Mouse (Mus musculus): ENCODE measurements at regions not wholly inside any gene's neighbourhood (a gene's known extent, or its start where the extent isn't known, plus 50 kb on each side); places are given as distances from the start of the nearest gene placed in this dataset.
A peak's percentile ranks its signal among the peaks of the same experiment; 100 is the strongest.

DNA sequence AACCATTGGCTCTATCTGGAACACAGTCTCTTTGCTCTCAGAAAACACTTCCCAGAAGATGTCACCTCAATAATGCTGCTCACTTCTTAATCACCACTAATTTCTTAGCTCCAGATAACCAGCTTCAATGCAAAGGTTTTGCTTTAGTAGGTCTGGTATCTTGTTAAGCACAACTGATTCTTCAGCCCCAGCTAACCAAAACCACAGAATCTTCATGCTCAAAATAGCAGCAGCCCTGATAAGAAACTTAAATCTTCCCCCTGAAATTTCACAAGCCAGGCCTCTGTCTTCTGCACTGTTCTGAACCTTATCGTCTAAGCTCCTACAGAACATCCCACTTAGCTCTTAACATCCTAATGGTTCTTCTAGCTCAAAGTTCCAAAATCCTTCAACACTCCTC, 813.8 kb downstream of the Slitrk6 start:
- no peak overlapping the region for H3K4me3 ChIP-seq
- no peak overlapping the region for H3K27ac ChIP-seq
- DNase-seq (ENCODE audit: extremely low spot score, low spot score) = no peak
- no peaks in the 10 kb centered on the region for H3K9me3 ChIP-seq
- WGBS = 90% methylated on average over 1 of the region's 1 CpGs
- H3K27me3 ChIP-seq (ENCODE audit: poor library complexity, severe bottlenecking) = no peaks in the 10 kb centered on the region
- H3K4me1 ChIP-seq = no peaks in the 10 kb centered on the region
- H3K36me3 ChIP-seq (replicated peaks) = no peaks in the 10 kb centered on the region

DNA sequence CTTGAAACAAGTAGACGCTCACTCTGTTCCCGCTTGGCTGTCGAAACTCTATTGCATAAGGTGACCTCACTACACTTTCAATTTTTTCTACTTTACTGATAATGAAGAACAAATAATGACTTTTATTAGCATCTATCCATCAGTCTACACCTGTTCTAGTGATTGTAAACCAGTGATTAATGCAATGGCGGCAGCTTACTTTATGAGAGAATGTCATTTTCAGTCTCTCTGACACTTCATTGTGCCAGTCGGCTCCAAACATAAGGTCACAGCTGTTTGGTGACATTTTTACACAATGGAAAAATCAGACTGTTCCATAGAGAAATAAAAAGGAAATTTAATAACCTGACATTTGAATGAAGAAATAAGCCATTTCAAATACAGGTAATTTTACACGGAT, 817.5 kb downstream of the Slitrk6 start:
- H3K9me3 ChIP-seq = no peaks in the 10 kb centered on the region
- WGBS = 93% methylated on average over 6 of the region's 6 CpGs
- no peak for DNase-seq (ENCODE audit: extremely low spot score, low spot score)
- H3K27me3 ChIP-seq (ENCODE audit: poor library complexity, severe bottlenecking) = no peaks in the 10 kb centered on the region
- H3K4me3 ChIP-seq = no peak overlapping the region
- H3K27ac ChIP-seq = no peak overlapping the region
- no peaks in the 10 kb centered on the region for H3K36me3 ChIP-seq (replicated peaks)
- no peaks in the 10 kb centered on the region for H3K4me1 ChIP-seq

DNA sequence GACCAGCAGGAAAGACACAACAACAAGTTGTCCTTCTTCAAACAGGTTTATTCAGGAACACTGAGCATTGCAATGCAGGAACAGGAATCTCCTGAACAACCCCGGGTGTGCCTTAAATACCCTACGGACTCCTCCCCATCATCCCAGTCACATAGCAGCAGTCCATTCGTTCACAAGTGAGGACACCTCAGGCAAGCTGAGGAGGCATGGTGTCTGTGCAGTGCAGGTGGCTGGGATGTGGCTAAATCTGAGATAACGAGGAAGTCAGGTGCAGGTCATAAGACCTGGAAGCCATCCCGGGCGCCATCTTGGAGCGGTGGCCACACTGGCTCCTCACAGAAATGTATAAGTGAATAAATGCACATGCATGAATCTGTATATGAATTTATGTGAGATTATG, 826.0 kb downstream of the Slitrk6 start:
- Histone ChIP-seq H3K27me3 (ENCODE audit: poor library complexity, severe bottlenecking) (no peaks in the 10 kb centered on the region), H3K27ac (no peak overlapping the region), H3K4me3 (no peak overlapping the region), H3K4me1 (no peaks in the 10 kb centered on the region), H3K36me3 (replicated peaks) (no peaks in the 10 kb centered on the region), H3K9me3 (no peaks in the 10 kb centered on the region)
- DNase-seq (ENCODE audit: extremely low spot score, low spot score) = no peak
- WGBS = 94% methylated on average over 7 of the region's 7 CpGs

DNA sequence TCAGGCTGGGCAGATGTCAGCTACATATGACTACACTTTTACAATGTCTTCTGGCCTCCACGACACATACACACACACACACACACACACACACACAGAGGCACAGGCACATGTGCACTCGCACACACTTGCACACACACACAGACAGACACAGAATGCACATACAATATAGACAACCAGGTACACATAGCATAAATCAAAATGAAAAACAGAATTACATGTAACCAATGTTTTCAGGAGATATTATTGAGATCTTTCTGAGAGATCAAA, 863.1 kb downstream of the Slitrk6 start:
- H3K27me3 ChIP-seq (ENCODE audit: poor library complexity, severe bottlenecking) = no peaks in the 10 kb centered on the region
- H3K9me3 ChIP-seq = no peaks in the 10 kb centered on the region
- H3K4me3 ChIP-seq = no peak overlapping the region
- 83% methylated on average over 2 of the region's 2 CpGs for WGBS
- no peaks in the 10 kb centered on the region for H3K36me3 ChIP-seq (replicated peaks)
- H3K4me1 ChIP-seq = no peaks in the 10 kb centered on the region
- no peak overlapping the region for H3K27ac ChIP-seq
- DNase-seq (ENCODE audit: extremely low spot score, low spot score) = no peak

DNA sequence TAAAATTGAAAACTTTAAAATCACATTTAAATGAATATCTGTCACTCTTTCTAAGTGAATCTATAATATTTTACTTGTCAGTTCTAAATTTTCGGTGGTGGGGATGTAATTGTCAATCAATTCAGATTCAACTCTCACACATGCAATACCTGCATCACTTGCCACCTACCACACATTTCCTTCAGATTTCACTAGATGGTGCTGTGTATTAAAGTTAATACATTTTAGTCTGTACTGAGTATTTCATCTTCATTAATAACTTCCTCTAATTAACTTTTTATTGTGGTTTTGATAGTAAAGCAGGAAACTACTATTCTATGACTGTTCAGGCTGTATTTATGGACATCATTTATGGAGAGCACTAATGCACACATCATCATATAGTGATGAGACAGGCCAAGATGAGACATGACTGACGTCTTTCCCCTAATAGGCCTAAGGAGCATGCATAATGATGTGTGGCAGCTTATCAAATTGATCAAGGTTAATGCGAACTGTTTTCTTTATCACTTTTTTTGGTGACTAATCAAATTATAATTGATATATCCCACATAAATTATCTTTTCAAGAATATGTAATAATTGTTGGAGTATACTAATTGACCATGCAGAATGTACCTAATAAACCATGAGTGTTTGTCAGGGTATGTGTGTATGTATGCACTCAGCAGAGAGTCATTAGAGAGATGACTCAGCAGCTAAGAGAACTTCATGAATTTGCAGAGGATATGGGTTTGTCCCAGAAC, 863.6 kb downstream of the Slitrk6 start:
- no peak for DNase-seq (ENCODE audit: extremely low spot score, low spot score)
- Histone ChIP-seq H3K27me3 (ENCODE audit: poor library complexity, severe bottlenecking) (no peaks in the 10 kb centered on the region), H3K4me1 (no peaks in the 10 kb centered on the region), H3K36me3 (replicated peaks) (no peaks in the 10 kb centered on the region), H3K9me3 (no peaks in the 10 kb centered on the region), H3K4me3 (no peak overlapping the region), H3K27ac (no peak overlapping the region)
- 91% methylated on average over 3 of the region's 3 CpGs for WGBS

DNA sequence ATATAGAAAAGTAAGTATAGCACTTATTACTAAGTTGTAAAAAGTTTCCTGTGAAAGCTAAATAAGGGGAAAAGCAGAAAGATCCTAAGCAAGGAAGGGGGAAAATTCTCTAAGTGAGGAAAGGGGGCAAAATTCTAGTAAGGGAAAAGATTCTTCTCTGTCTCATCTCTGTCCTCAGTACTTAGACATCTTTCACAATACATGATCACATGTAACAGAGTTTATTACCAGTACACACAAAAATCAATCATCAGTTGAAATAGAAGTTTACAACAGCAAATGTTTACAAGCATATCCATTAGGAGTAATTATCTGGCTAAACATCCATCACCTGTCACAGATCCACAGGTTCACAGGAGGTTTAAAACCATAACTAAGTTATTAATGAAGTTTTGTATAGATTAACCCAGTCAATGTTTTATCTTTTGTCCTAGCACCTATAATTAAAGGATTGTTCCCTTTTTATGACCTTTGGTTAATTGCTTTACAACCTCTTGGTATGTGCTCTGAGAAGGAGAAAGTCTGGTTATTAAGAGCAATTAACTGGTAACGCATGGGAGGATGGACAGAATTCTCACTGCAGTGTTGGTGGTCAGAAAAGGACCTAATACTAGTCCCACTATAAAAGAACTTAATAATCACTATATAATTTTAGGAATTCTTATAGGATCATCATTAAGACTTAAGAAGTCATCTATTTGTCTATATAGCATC, 877.8 kb downstream of the Slitrk6 start:
- Histone ChIP-seq H3K27ac (no peak overlapping the region), H3K9me3 (no peaks in the 10 kb centered on the region), H3K27me3 (ENCODE audit: poor library complexity, severe bottlenecking) (no peaks in the 10 kb centered on the region), H3K36me3 (replicated peaks) (no peaks in the 10 kb centered on the region), H3K4me1 (no peaks in the 10 kb centered on the region), H3K4me3 (no peak overlapping the region)
- no peak for DNase-seq (ENCODE audit: extremely low spot score, low spot score)
- 77% methylated on average over 1 of the region's 1 CpGs for WGBS

DNA sequence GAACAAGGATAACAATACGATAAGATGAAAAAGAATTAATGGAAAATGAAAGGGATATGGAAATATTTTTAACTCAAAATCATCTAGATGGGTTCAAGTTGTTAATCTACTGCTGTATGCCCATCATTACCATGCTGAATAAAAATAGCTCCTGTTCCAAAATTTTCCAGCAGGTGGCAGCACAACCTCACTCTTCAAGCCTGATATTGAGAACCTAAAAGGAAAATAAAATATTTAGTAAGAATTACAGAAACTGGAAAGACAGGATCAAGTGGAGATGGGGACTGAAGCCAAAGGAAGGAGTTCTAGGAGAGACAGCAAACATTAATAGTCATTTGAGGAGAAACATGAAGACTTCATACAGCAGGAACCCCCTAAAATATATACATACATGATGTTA, 880.7 kb downstream of the Slitrk6 start:
- H3K36me3 ChIP-seq (replicated peaks) = no peaks in the 10 kb centered on the region
- 12% methylated on average over 1 of the region's 1 CpGs for WGBS

DNA sequence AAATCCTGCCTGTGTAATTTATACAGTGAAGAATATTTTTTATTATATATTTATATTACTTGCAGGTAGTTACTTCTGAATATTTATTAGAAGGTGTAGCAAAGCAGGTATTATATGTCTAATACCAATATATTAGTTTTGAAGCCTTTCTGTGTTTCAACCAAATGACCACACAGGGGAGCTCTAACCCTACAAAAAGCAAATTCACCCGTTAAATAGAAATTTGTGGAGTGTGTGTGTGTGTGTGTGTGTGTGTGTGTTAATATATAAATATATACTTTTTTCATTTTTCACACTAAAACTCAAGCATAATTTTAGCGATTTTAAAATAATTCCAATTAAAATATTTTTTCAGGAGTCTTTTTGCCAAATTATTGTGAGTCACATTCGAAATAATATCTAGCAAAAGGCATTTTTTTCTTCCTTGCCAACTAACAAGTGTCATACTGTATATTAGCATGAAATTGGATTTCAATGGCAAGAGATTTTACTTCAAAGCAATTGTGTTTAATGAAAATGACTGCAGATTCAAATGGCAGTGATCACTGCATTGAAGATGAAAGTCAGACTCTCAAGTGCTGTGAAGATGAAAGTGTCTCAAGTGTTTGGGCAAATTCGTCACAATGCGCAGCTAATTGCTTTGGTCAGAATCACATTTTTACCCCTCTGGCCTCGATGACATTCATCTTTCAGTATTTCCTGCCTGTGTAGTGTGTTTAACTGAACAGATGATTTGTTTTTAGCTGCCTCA, 914.4 kb downstream of the Slitrk6 start:
- 54% methylated on average over 6 of the region's 6 CpGs for WGBS
- Histone ChIP-seq H3K4me3 (no peak overlapping the region), H3K27me3 (ENCODE audit: poor library complexity, severe bottlenecking) (no peaks in the 10 kb centered on the region), H3K4me1 (no peaks in the 10 kb centered on the region), H3K36me3 (replicated peaks) (no peaks in the 10 kb centered on the region), H3K27ac (no peak overlapping the region), H3K9me3 (no peaks in the 10 kb centered on the region)
- DNase-seq (ENCODE audit: extremely low spot score, low spot score) = no peak

More for the DNA sequence above, 880.7 kb downstream of the Slitrk6 start:
- Histone ChIP-seq H3K27ac (no peak overlapping the region), H3K4me1 (no peaks in the 10 kb centered on the region), H3K27me3 (ENCODE audit: poor library complexity, severe bottlenecking) (no peaks in the 10 kb centered on the region), H3K4me3 (no peak overlapping the region), H3K9me3 (no peaks in the 10 kb centered on the region)
- DNase-seq (ENCODE audit: extremely low spot score, low spot score) = peak; percentile 43

DNA sequence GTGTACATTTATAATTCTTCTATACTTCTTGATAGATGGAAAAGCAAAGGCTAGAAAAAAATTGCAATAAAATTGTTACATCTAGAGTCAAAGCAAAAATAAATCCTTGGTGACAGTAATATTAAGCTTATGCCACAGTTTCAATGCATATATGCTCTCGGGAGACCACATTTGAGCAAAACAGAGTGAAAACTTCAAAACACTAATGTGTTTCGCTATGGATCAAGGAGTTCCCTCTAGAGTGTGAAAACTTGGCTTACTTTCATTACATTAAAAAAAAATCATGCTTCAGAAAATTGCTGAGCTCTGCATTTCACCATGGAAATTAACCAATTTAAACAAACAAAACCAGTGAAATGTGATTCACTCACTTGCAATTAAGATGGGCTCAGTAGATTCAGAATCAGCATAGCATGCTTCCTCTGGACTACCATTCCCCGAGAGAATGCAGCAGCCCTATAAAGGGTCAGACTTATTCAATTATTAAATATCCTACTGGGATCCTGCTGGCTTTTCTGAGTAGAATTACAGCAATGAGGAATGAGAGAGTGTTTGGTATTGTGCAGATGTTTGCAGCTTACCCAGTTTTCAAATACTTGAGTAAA, 888.7 kb upstream of the Slitrk1 start:
- no peaks in the 10 kb centered on the region for H3K9me3 ChIP-seq
- H3K36me3 ChIP-seq (replicated peaks) = no peaks in the 10 kb centered on the region
- H3K27ac ChIP-seq = no peak overlapping the region
- 69% methylated on average over 3 of the region's 3 CpGs for WGBS
- no peak overlapping the region for H3K4me3 ChIP-seq
- no peaks in the 10 kb centered on the region for H3K4me1 ChIP-seq
- DNase-seq (ENCODE audit: extremely low spot score, low spot score) = no peak
- no peaks in the 10 kb centered on the region for H3K27me3 ChIP-seq (ENCODE audit: poor library complexity, severe bottlenecking)

DNA sequence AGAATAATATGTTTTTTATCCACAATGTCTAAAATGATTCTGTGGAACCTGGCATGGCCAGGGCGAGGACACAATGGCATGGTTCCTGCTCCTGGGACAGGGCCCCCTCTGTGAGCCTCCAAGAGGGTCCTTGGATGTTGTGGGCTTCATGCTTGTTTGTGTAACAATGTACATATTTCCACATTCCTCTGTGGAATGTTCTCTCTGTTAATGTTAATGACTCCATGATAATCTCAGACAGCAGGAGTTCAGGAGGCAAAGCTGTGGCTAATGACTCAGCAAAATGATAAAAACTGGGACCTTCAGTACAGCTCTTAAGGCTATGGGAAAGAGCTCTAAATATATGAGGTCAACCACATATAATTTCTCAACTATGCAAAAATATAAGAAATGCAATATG, 858.3 kb upstream of the Slitrk1 start:
- no peak overlapping the region for H3K27ac ChIP-seq
- H3K27me3 ChIP-seq (ENCODE audit: poor library complexity, severe bottlenecking) = no peaks in the 10 kb centered on the region
- no peak for DNase-seq (ENCODE audit: extremely low spot score, low spot score)
- H3K4me1 ChIP-seq = no peaks in the 10 kb centered on the region
- no peak overlapping the region for H3K4me3 ChIP-seq
- WGBS = 87% methylated on average over 1 of the region's 1 CpGs
- no peaks in the 10 kb centered on the region for H3K36me3 ChIP-seq (replicated peaks)
- H3K9me3 ChIP-seq = no peaks in the 10 kb centered on the region

DNA sequence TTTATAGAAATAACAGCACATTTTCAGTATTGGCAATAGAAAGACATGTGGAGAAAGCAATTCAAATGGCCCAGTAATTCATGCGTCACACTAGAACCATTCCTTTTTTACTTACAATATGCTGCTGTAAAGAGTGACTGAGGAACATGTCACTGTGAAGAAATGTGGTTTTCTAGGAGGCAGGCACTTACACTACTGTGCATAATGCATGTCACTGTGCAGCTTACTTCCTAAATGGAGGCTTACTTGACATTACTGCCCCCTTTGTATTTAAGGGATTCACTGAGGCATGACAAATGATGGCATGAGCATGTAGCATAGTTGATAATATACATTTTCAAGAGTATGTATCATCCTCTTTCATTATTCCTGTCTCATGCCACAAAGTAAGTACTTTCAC, 846.9 kb upstream of the Slitrk1 start:
- Histone ChIP-seq H3K4me3 (no peak overlapping the region), H3K36me3 (replicated peaks) (no peaks in the 10 kb centered on the region), H3K27me3 (ENCODE audit: poor library complexity, severe bottlenecking) (no peaks in the 10 kb centered on the region), H3K27ac (no peak overlapping the region), H3K4me1 (no peaks in the 10 kb centered on the region), H3K9me3 (no peaks in the 10 kb centered on the region)
- 91% methylated on average over 1 of the region's 1 CpGs for WGBS
- no peak for DNase-seq (ENCODE audit: extremely low spot score, low spot score)
